Mouse (Mus musculus) inflammation-experienced regulatory T-cells (primary cell): ENCODE measurements around the gene Defa20. TPM values are rescaled to one million over a fixed set of nuclear protein-coding genes. Genes with fewer than 3 reads are reported as not detected.

ENCODE experiments used
- polyA plus RNA-seq, 2 experiments: library from polyadenylated mRNA; unstranded; fragments of 100-300 nt; shearing (Covaris generic); gene quantifications; one replicate each; pipeline ENCODE4 v1.2.1; 2017

The Defa20 gene
- polyA plus RNA-seq, result not detected

GRCm38 (mm10) chr8:21508958-21509357, at the start of gene Defa20:
Gene Defa20 (plus strand): TSS chr8:21509258.

GRCm38 (mm10) chr8:21528732-21529131, 19.7 kb downstream of the Defa20 start, which contains the start of gene Defa32:
Gene Defa32 (plus strand): TSS chr8:21529032.

Other genes with a start within 250 kb of the Defa20 start
- not detected for gene Defa27, start 193.7 kb upstream of the Defa20 start, polyA plus RNA-seq
- not detected for gene Defa29, start 182.2 kb upstream of the Defa20 start, polyA plus RNA-seq
- not detected for gene Defa2, start 130.7 kb upstream of the Defa20 start, polyA plus RNA-seq
- gene Defa33, start 117.4 kb upstream of the Defa20 start, polyA plus RNA-seq, result not detected
- not detected for gene Defa36, start 81.8 kb upstream of the Defa20 start, polyA plus RNA-seq
- not detected for gene Gm7849, start 52.7 kb upstream of the Defa20 start, polyA plus RNA-seq
- not detected for gene Defa32, start 19.8 kb downstream of the Defa20 start, polyA plus RNA-seq
- not detected for gene Defa37, start 56.1 kb downstream of the Defa20 start, polyA plus RNA-seq
- gene Defa28, start 73.7 kb downstream of the Defa20 start, polyA plus RNA-seq, result not detected
- not detected for gene Gm7861, start 85.2 kb downstream of the Defa20 start, polyA plus RNA-seq
- not detected for gene Defa26, start 108.9 kb downstream of the Defa20 start, polyA plus RNA-seq
- not detected for gene Defa17, start 146.5 kb downstream of the Defa20 start, polyA plus RNA-seq
- gene Defa34, start 156.5 kb downstream of the Defa20 start, polyA plus RNA-seq, result not detected
- not detected for gene AY761184, start 194.4 kb downstream of the Defa20 start, polyA plus RNA-seq
- not detected for gene Defa24, start 225.2 kb downstream of the Defa20 start, polyA plus RNA-seq